ENCODE assay signal across 8 mouse cellular contexts in genomic region chr9:104063244-104063961, GRCm38 (mm10). TPM values are rescaled to one million over a fixed set of nuclear protein-coding genes. Genes with fewer than 3 reads are reported as not detected.
DNase-seq lines count a peak whose midpoint lies in the region; ATAC-seq and TF ChIP-seq lines count a peak whose summit lies in the region.

Gene Acad11 (plus strand): TSS chr9:104063377.

- peaks cover 0 to 6% of the 10 kb centered on the region in 2 experiments; a peak in 2 of 4 replicates for H3K4me1 ChIP-seq in MEL (ENCODE audit: control insufficient read depth in 1 of 2, insufficient read depth in 2 of 2, low read length in 2 of 2)
- H3K4me1 ChIP-seq in cerebellum, adult 2 months (ENCODE audit: control insufficient read depth, insufficient read depth, low read length) = peaks cover 5% of the 10 kb centered on the region
- peaks cover 14% of the 10 kb centered on the region for H3K4me1 ChIP-seq in lung, embryonic 16.5 days (replicated peaks; ENCODE audit: control insufficient read depth, insufficient read depth, low read length)

- DNase-seq in MEL (ENCODE audit: low read depth, low spot score) = peak; percentile 94
- DNase-seq in cerebellum, adult 2 months = peak; percentile 88 to 92
- peak; percentile 91 for DNase-seq in forelimb bud, embryonic 11.5 days (ENCODE audit: low read depth, low spot score)
- DNase-seq in layer of hippocampus, adult 9-10 months (ENCODE audit: low spot score) = peak; percentile 91
- DNase-seq in ovary, postnatal 10 days (ENCODE audit: low spot score) = peak; percentile 79
- DNase-seq in thymus, postnatal 10 days (ENCODE audit: low spot score in 2 of 2) = peak; percentile 62 to 72

- no peak for TF ChIP-seq EP300 in MEL (IDR thresholded peaks at IDR 0.05; ENCODE audit: low read depth in 1 of 2, low read length in 2 of 2)

- H3K9me3 ChIP-seq in MEL (replicated peaks; ENCODE audit: insufficient read depth, low read length) = no peaks in the 10 kb centered on the region
- H3K9me3 ChIP-seq in lung, embryonic 16.5 days (ENCODE audit: control insufficient read depth, low read length) = no peaks in the 10 kb centered on the region

- peak; percentile 53 to 69 for TF ChIP-seq POLR2A in MEL (IDR thresholded peaks at IDR 0.05; ENCODE audit: control insufficient read depth in 1 of 2, insufficient read depth in 1 of 2, low read depth in 1 of 2, low read length in 2 of 2, poor library complexity in 1 of 2)
- TF ChIP-seq POLR2A in cerebellum, adult 2 months (IDR thresholded peaks at IDR 0.05; ENCODE audit: borderline replicate concordance, insufficient read depth, low read length) = peak; percentile 76

- no peak for TF ChIP-seq CTCF in MEL (IDR thresholded peaks at IDR 0.05 in 2 of 3, conservative IDR thresholded peaks at IDR 0.05 in 1 of 3; ENCODE audit: control insufficient read depth in 1 of 3, insufficient read depth in 1 of 3, low read depth in 2 of 3, low read length in 3 of 3, poor library complexity in 1 of 3, severe bottlenecking in 1 of 3)
- no peak for TF ChIP-seq CTCF in cerebellum, adult 2 months (IDR thresholded peaks at IDR 0.05; ENCODE audit: borderline replicate concordance, insufficient read depth, low read depth, low read length)

- H3K79me2 ChIP-seq in MEL (ENCODE audit: control insufficient read depth, insufficient read depth, low read length, poor library complexity) = peaks cover 17% of the 10 kb centered on the region

- H3K9ac ChIP-seq in MEL (ENCODE audit: control insufficient read depth, low read depth, low read length, poor library complexity, severe bottlenecking) = peak within 1 kb of the TSS; percentile 88
- H3K9ac ChIP-seq in lung, embryonic 16.5 days (ENCODE audit: low read length) = peak within 1 kb of the TSS; percentile 91

- peak within 1 kb of the TSS; percentile 88 for H3K4me2 ChIP-seq in lung, embryonic 16.5 days (ENCODE audit: low read depth, low read length)

- H3K27ac ChIP-seq in MEL (ENCODE audit: control insufficient read depth, low read depth, low read length) = peak within 1 kb of the TSS; percentile 78
- H3K27ac ChIP-seq in cerebellum, adult 2 months (ENCODE audit: insufficient read depth, low read length) = peak within 1 kb of the TSS; percentile 84
- H3K27ac ChIP-seq in lung, embryonic 16.5 days (ENCODE audit: low read length) = peak within 1 kb of the TSS; percentile 71

- peak within 1 kb of the TSS; percentile 87 to 90 for H3K4me3 ChIP-seq in MEL (ENCODE audit: control insufficient read depth in 1 of 2, insufficient read depth in 1 of 2, low read depth in 2 of 2, low read length in 2 of 2)
- peak within 1 kb of the TSS; percentile 97 for H3K4me3 ChIP-seq in cerebellum, adult 2 months (replicated peaks; ENCODE audit: insufficient read depth, low read depth, low read length)
- H3K4me3 ChIP-seq in lung, embryonic 16.5 days (ENCODE audit: low read length) = peak within 1 kb of the TSS; percentile 99

- TF ChIP-seq RAD21 in MEL (IDR thresholded peaks at IDR 0.05; ENCODE audit: low read depth, low read length) = no peak

- H3K36me3 ChIP-seq in MEL (ENCODE audit: control insufficient read depth in 1 of 2, insufficient read depth in 2 of 2, low read length in 2 of 2) = peaks cover 0 to 10% of the 10 kb centered on the region in 2 experiments; a peak in 1 of 4 replicates
- peaks cover 3% of the 10 kb centered on the region; the same call in 1 of the 2 replicates for H3K36me3 ChIP-seq in lung, embryonic 16.5 days (ENCODE audit: control insufficient read depth, insufficient read depth, low read length)

- no peaks in the 10 kb centered on the region for H3K27me3 ChIP-seq in MEL (ENCODE audit: control insufficient read depth in 1 of 2, insufficient read depth in 2 of 2, low read length in 2 of 2)
- no peaks in the 10 kb centered on the region for H3K27me3 ChIP-seq in cerebellum, adult 2 months (ENCODE audit: control insufficient read depth, insufficient read depth, low read length)
- H3K27me3 ChIP-seq in lung, embryonic 16.5 days (ENCODE audit: control insufficient read depth, insufficient read depth, low read depth, low read length) = no peaks in the 10 kb centered on the region

- under 1% methylated on average over 30 of the region's 30 CpGs for WGBS in cerebellum, adult 2 months
- under 1% methylated on average over 26 of the region's 30 CpGs for WGBS in lung, embryonic 16.5 days

- ATAC-seq in hematopoietic stem cell, adult 5-6 weeks (replicated peaks in 1 of 2; ENCODE audit: insufficient read depth in 1 of 2, low FRiP score in 2 of 2, low TSS enrichment in 1 of 2, low read depth in 1 of 2, poor library complexity in 2 of 2, severe bottlenecking in 2 of 2) = peak; percentile 87 to 92
- ATAC-seq in lung, embryonic 16.5 days (ENCODE audit: low read depth) = peak; percentile 96

TF ChIP-seq in MEL, 35 proteins besides CTCF, POLR2A, EP300 and RAD21:
- no peak for TF ChIP-seq TAL1 (IDR thresholded peaks at IDR 0.05; ENCODE audit: low read length)
- TF ChIP-seq ZMIZ1 (IDR thresholded peaks at IDR 0.05; ENCODE audit: low read depth, low read length) = peak; percentile 66; the same call in 1 of the 2 replicates
- TF ChIP-seq TBP (IDR thresholded peaks at IDR 0.05; ENCODE audit: low read depth, low read length) = peak; percentile 66; the same call in 1 of the 2 replicates
- TF ChIP-seq ZNF384 (IDR thresholded peaks at IDR 0.05; ENCODE audit: low read depth, low read length) = peak; percentile 95
- peak; percentile 37; the same call in 1 of the 2 replicates for TF ChIP-seq NRF1 (IDR thresholded peaks at IDR 0.05; ENCODE audit: insufficient read depth, low read depth, low read length, poor library complexity, severe bottlenecking)
- TF ChIP-seq NELFE (IDR thresholded peaks at IDR 0.05; ENCODE audit: low read depth, low read length) = peak; percentile 74
- TF ChIP-seq MYB (IDR thresholded peaks at IDR 0.05; ENCODE audit: low read depth, low read length) = no peak
- peak; percentile 61 for TF ChIP-seq SIN3A (IDR thresholded peaks at IDR 0.05; ENCODE audit: low read length)
- no peak for TF ChIP-seq ETS1 (IDR thresholded peaks at IDR 0.05; ENCODE audit: low read depth, low read length)
- peak; percentile 2; the same call in 1 of the 2 replicates for TF ChIP-seq TCF12 (IDR thresholded peaks at IDR 0.05; ENCODE audit: low read depth, low read length)
- peak; percentile 60 for TF ChIP-seq MAX (IDR thresholded peaks at IDR 0.05; ENCODE audit: low read length)
- TF ChIP-seq MYC (IDR thresholded peaks at IDR 0.05; ENCODE audit: low read depth, low read length) = peak; percentile 87
- TF ChIP-seq HCFC1 (IDR thresholded peaks at IDR 0.05; ENCODE audit: low read depth, low read length) = peak; percentile 89

RNA-seq across cellular contexts. Expression of gene Acad11, which starts in this region (rescaled TPM):
- total RNA-seq in MEL (2012; rRNA removed) = 14.3 and 16.0 TPM in 2 replicates
- 10 to 100 TPM in 1 of 2 experiments, not detected in 1; 14.2 TPM for polyA plus RNA-seq in MEL (2012; ENCODE audit: insufficient read depth in 1 of 2, insufficient read length in 2 of 2, low read depth in 1 of 2, low replicate concordance in 2 of 2, missing spikeins in 1 of 2)
- 28.1 and 29.7 TPM in 2 replicates for polyA plus RNA-seq in cerebellum, adult 2 months (2012; rRNA removed)
- total RNA-seq in hematopoietic stem cell, adult 5-6 weeks (2017) = 22.4 and 22.8 TPM in 2 replicates
- polyA plus RNA-seq in lung, embryonic 16.5 days (2015; fragmentation: Nextera tagmentation; extraction: Ambion mirVana) = 12.6 and 13.7 TPM in 2 replicates

Comparison
In these comparisons a context has a peak if more than half of its experiments do, and no peak if none do; other contexts are left out.
1. Peak in every context shown above with its lines: DNase-seq, ATAC-seq, H3K4me3 ChIP-seq and H3K27ac ChIP-seq.